Mouse (Mus musculus) kidney, adult 2 months (tissue): ENCODE measurements at regions not wholly inside any gene's neighbourhood (a gene's known extent, or its start where the extent isn't known, plus 50 kb on each side); places are given as distances from the start of the nearest gene placed in this dataset.
"Not testable (repeated sequence)": the region's sequence is repeated elsewhere in the genome, so short reads cannot be mapped to it uniquely, and the experiment has no call there.

Experiments used
- CTCF ChIP-seq: fragments of 200-500 bp; conservative IDR thresholded peaks from 2 replicates; pipeline ENCODE4 v1.5.1; 2011; ENCODE audit warnings: low read depth, mild to moderate bottlenecking, control low read depth, low read length, moderate library complexity, mixed read lengths; ENCODE audit not compliant: insufficient read depth, insufficient read length
- POLR2A ChIP-seq: fragments of 200-500 bp; IDR thresholded peaks from one replicate; pipeline ENCODE4 v1.6.1; 2011; ENCODE audit warnings: low read depth, low read length, control low read depth

DNA sequence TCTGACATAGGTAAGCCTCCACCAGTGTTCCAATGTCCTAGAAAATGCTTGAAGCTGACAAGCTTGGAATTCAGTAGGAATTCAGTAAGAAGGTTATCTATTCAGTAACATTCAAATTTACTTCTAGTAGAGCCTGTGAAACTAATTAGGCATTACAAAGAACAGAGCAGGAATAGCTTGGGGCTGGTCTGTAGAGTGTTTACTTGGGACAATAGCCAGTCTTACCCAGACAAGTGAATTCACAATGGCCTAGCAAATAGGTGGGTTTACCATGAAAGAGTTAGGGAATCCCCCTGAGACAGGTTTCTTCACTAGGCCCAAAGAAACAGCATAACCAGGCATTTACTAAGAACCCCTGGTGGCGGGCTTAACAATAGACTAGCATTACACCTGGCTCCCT is 212.5 kb upstream of the Fbxl4 start:
- TF ChIP-seq CTCF, POLR2A: not testable (repeated sequence)
